Mouse (Mus musculus): ENCODE data around the gene Os9.

DNA sequence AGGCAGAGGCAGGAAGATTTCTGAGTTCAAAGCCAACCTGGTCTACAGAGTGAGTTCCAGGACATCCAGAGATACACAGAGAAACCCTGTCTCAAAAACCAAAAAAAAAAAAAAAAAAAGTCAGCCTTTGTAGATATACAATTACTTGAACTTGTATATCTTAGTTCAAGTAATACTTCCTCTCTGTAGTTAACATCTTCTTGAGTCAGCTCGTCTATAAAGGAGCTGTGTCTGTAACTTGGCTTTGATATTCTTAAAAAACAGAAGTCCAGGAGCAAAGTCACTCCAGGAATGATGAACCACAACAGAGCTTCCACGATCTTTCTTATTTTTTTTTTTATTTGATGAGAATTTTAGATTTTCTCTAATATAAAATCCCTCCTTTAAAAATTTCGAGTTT, 39.8 kb upstream of the Os9 start:
- TF ChIP-seq NELFE (IDR thresholded peaks at IDR 0.05; ENCODE audit: low read depth, low read length) (no peak), ZKSCAN1 (IDR thresholded peaks at IDR 0.05; ENCODE audit: low read depth, low read length) (no peak), CTCF (IDR thresholded peaks at IDR 0.05 in 2 of 3, conservative IDR thresholded peaks at IDR 0.05 in 1 of 3; ENCODE audit: control insufficient read depth in 1 of 3, insufficient read depth in 1 of 3, low read depth in 2 of 3, low read length in 3 of 3, poor library complexity in 1 of 3, severe bottlenecking in 1 of 3) (no peak), POLR2A (IDR thresholded peaks at IDR 0.05; ENCODE audit: control insufficient read depth in 1 of 2, insufficient read depth in 1 of 2, low read depth in 1 of 2, low read length in 2 of 2, poor library complexity in 1 of 2) (no peak), TCF12 (IDR thresholded peaks at IDR 0.05; ENCODE audit: low read depth, low read length) (no peak)

Data from MEL (cell line).